Mouse (Mus musculus) gastrocnemius, postnatal 10 days (tissue): ENCODE results near the gene Map1s. TPM values are rescaled to one million over a fixed set of nuclear protein-coding genes. Genes with fewer than 3 reads are reported as not detected.
"Not testable (repeated sequence)": the region's sequence is repeated elsewhere in the genome, so short reads cannot be mapped to it uniquely, and the experiment has no call there.

Source experiments
- DNase-seq: peaks from one replicate; pipeline ENCODE4 v3.0.0; 2021; ENCODE audit warnings: mixed read lengths
- total RNA-seq, 2 experiments: library from RNA; stranded (reverse); gene quantifications; 2 replicates each; pipeline ENCODE4 v1.2.3; 2021

The Map1s gene
- total RNA-seq, 2 experiments from 2014 or later = 17.3 to 24.5 TPM

- no peak for DNase-seq
These were observed 27.6 kb upstream of the Map1s start for GRCm38 (mm10) chr8:70878178-70878577.

GRCm38 (mm10) chr8:70879500-70879899 lies 26.2 kb upstream of the Map1s start:
- no peak for DNase-seq

DNA sequence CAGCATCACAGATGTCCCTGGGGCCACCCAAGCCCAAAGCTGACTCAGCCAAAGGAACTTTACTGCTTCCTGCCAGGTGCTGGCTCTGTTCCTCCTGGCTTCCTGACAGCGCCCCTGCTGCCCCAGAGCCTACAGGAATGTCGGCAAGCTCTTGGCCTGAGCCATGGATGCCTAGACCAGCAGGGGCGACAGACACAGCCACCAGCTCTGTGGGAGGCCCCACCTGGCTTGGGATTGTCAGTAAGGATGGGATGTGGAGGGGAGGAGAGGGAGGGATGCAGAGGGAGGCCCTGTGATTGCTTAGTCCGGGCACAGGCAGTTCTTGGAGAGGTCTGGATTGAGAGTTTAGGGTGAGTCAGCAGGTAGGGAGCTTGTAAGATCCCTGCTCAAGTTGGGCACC lies 25.6 kb upstream of the Map1s start:
- DNase-seq = peak; percentile 54

DNA sequence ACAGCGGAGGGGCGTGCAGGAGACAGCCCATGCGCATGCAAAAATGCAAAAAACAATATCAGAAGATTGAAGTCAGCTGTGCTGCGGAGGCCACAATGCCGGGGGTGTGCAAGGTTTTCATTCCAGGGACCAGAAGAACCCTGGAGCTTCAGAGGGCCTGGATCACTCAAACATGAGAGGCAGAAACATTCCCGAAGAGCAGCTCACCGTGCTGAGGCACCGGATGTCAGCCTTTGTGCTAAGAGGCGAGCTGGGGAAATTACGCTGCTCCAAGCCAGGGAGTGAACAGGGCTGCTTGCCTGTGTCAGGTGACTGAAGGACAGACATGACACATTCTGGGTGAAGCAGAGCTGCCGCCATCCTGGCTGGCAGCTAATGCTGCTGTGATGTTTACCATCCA lies 25.2 kb upstream of the Map1s start:
- DNase-seq = no peak

DNA sequence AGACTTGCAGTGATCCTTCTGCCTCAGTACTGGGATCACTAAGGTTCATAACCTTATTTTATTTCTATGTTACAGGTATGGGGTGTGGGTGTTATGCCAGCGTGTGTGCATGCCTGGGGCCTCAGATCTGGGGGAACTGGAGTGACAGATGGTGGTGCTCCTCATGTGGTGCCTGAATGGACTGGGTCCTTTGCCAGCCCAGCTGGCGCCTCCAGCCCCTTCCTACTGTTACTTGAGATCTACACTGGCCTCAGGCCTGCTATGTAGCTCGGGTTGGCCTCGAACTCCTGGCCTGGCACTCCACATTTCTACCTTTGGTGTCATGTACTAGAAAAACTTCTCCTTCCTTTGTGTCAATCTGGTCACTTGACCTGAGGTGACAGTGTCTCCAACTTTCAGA lies 21.5 kb upstream of the Map1s start:
- DNase-seq = no peak

GRCm38 (mm10) chr8:70884683-70885082 lies 21.0 kb upstream of the Map1s start:
- no peak for DNase-seq

GRCm38 (mm10) chr8:70885612-70886011 lies 20.1 kb upstream of the Map1s start:
- no peak for DNase-seq

- DNase-seq = no peak
These were observed 18.1 kb upstream of the Map1s start for GRCm38 (mm10) chr8:70887669-70888068.

GRCm38 (mm10) chr8:70890656-70891055 lies 15.1 kb upstream of the Map1s start:
- no peak for DNase-seq

GRCm38 (mm10) chr8:70891356-70891755 lies 14.4 kb upstream of the Map1s start:
- no peak for DNase-seq

- DNase-seq = no peak
These were observed 13.5 kb upstream of the Map1s start, which contains the start of gene Slc5a5 for GRCm38 (mm10) chr8:70892022-70892895. Gene Slc5a5, minus strand, starts transcription at chr8:70892757.

DNA sequence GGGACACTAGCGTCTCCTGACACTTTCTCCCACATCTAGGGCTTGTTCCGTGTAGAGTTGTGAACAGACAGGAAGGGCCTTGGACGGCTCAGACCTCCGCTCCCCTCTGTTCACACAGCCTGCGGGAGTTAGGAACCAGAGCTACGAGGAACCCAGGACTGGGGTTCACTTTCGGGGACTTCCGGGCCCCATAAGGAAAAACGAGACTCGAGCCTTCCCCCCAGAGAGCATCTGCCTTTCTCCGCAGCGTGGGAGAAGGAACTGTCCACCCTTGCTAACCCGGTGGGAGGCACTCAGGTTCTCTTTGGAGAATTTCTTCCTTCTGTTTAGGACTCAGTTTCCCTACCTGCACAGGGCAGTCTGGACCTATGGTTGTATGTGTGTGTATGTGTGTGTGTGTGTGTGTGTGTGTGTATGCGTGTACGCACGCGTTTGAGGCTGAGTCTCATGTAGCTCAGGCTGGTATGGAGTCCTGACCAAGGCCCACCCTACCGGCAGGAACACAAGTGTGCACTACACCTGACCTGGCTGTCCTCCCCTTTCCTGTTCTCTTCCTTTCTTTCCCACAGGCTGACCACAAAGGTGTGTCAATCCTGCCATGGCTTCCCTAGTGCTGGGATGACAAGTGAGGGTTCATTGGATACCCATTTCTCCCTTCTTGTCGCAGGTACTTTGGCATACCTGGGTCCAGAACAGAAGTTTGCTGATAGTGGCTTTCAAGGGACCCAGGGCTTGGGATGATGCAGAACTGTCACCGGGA lies 12.7 kb upstream of the Map1s start:
- no peak for DNase-seq

DNA sequence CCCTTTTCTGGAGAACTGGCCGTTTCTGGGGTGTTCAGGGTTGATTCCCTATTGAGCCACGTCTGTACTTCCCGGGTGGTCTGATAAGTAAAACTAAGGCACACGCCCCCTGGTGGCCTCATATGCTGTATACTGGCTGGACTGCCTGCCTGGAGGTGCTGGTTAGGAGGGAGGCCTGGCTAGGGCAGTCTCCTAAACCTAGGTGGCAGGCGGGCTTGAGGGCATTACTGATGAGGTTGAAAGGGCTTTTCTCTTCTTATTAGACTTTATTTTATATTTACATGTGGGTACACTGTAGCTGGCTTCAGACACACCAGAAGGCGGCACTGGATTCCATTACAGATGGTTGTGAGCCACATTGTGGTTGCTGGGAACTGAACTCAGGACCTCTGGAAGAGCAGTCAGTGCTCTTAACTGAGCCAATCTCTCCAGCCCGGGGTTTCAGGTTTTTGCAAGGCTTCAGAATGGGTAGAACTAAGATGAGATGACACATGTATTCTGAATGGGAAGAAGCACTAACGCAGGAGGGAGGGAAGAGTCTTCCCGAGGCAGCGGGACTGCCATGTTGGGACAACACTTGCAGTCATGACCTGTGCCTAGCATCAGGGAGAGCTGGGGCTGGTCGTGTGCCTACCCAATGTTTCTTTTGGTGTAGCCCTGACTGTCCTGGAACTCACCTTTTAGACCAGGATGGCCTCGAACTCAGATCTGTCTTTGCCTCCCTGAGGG lies 11.9 kb upstream of the Map1s start:
- peak; percentile 83 for DNase-seq

DNA sequence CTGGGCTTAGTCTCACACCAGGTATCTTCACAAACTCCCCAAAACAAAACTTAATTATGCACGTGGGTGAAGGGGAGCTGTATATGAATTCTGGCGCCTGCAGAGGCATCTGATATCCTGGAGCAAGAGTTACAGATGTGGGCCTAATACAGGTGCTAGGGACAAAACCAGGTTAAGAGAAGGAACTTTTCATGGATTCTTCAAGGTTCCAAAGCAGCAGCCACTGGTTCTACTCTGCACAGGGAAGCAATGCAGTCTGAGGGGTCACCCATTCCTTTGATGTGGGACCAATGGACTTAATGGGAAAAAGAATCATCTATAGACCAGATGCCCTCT lies 11.4 kb upstream of the Map1s start:
- DNase-seq = no peak

- DNase-seq = no peak
These were observed 10.8 kb upstream of the Map1s start for GRCm38 (mm10) chr8:70894771-70895545.

GRCm38 (mm10) chr8:70895571-70896259 lies 10.0 kb upstream of the Map1s start:
- DNase-seq = not testable (repeated sequence)

GRCm38 (mm10) chr8:70896316-70897020 lies 9.3 kb upstream of the Map1s start:
- DNase-seq = no peak

DNA sequence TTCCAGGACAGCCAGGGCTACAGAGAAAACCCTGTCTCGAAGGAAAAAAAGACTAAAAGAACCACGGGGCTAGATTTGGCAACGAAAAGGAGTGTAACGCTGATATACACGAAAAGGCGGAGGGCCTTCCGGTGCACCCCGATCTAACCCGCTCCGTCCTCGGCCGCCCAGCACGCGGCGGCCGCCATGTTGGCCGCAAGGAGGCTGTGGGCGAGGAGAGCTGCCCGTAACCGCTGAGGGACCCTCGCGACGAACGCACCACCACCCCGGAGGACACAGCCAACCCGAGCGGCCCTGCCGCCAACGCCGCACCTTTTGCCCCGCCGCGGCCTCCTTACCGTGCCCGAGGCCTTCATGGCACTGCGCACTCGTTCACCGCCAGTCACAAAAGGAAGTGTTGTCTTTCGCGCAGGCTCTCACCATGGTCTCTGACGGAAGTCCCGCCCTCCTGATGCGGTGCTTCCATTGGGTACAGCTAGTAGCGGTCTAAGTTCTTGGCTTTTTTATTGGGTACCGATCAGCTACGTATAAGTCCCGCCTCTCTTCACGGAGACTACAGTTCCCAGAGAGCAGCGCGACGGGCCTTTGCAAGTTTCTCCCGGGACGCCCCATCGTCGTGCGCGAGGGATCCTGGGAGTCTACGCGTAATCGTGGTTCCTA lies 8.6 kb upstream of the Map1s start, which contains the start of gene Rpl18a:
Gene Rpl18a (minus strand): TSS at position 392 of the 660 bp plus-strand sequence.
- peak; percentile 85 for DNase-seq

DNA sequence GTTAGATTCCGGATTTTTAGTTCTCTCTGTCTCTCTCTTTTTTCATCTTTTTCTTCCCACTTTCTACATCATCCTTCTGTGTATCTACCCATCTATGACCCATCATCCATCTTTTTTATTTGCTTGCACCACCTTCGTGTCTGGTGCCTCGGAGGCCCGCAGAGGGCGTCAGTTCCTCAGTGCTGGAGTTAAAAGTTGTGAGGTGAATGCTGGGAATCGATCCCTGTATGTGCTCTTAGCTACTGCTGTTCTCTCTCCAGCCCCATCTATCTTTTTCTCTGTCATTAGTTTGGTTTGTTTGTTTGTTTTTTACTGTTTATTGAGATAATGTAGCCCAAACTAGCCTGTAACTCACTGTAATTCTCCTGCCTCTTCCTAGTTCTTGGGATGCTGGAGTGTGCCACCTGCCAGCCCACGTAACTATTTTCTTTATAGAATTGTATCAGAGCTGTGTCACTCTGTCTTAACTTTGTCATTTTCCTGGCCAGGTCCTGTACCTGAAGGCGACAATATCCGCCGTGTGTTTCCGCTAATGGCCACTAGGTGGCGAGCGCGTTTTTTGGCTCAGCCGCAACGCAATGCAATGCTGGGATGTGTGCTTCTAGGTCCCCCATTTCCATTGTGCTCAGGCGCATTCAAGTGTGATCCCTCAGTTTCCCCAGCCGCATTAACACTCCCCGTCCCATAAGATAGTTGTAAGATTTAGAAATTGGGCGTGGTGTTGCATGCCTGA lies 7.9 kb upstream of the Map1s start:
- peak; percentile 85 for DNase-seq
